22 mouse cellular contexts compared by ENCODE assay signal in the genomic region with DNA sequence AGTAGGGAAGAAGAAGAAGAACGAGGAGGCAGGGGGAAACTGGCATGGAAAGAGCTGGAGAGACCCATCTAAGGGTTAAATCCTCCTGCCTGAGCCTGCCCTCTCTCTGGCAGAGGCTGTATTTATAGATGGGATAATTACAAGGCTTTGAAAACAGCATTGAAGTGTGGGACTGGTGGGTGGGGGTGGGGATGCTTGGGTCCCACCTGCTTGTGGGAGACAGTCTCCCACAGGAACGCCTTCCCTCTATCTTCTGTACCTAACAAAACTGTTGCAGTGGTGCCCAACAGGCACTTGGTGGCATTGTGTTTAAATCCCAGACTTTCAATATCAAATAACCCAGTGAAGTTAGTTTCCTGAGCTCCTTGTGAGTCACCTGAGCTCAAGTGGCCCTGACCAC.
DNase-seq lines count a peak whose midpoint lies in the region; ATAC-seq and TF ChIP-seq lines count a peak whose summit lies in the region.
"Had no signal": no experiment of that assay in that cellular context is flagged by ENCODE, and none has a peak within 500 bp of the region (broad histone marks: within the 10 kb centered on the region; RNA-seq: fewer than 3 reads in every experiment).

No protein-coding gene starts in this region.

- H3K9me3 ChIP-seq in forebrain, embryonic 14.5 days (replicated peaks; ENCODE audit: control insufficient read depth, low read length): no peaks in the 10 kb centered on the region
- H3K9me3 ChIP-seq: embryonic facial prominence, embryonic 12.5 days; G1E; hindbrain, embryonic 13.5 days; neural tube, embryonic 15.5 days had no signal

- 21% methylated on average over 2 of the region's 2 CpGs for WGBS in forebrain, embryonic 14.5 days

- no peaks in the 10 kb centered on the region for H3K27me3 ChIP-seq in forebrain, embryonic 14.5 days (replicated peaks; ENCODE audit: control insufficient read depth, insufficient read depth, low read length)
- H3K27me3 ChIP-seq: embryonic facial prominence, embryonic 12.5 days; hindbrain, embryonic 13.5 days; neural tube, embryonic 15.5 days had no signal

- ATAC-seq in forebrain, embryonic 14.5 days: peak; percentile 83
- ATAC-seq: CD4-positive, CD25-positive, alpha-beta regulatory T cell, adult 4 months; intestine, embryonic 16.5 days had no signal

- H3K4me2 ChIP-seq in forebrain, embryonic 14.5 days (ENCODE audit: low read length): no peak overlapping the region
- H3K4me2 ChIP-seq: embryonic facial prominence, embryonic 12.5 days; hindbrain, embryonic 13.5 days; neural tube, embryonic 15.5 days had no signal

- intact Hi-C loops in gastrocnemius, postnatal 36 days (cut with DNase I): no loop called here

- peak; percentile 2 for DNase-seq in embryo, embryonic 11 days
- DNase-seq in embryo, embryonic 10.5 days (ENCODE audit: low spot score): no peak
- no peak for DNase-seq in layer of hippocampus, adult 2 months (ENCODE audit: low spot score in 2 of 2)
- DNase-seq in layer of hippocampus, postnatal 36 days: no peak
- peak; percentile 60 for DNase-seq in brain, adult 2 months (ENCODE audit: low read depth, low spot score)
- DNase-seq in forebrain, embryonic 14.5 days (ENCODE audit: low spot score): peak; percentile 70
- DNase-seq in thymus, postnatal 0 days (ENCODE audit: low spot score): no peak
- DNase-seq in gastrocnemius, postnatal 36 days: no peak
- DNase-seq: adrenal gland, postnatal 36 days; cerebellum, adult 9-11 months; gastrocnemius, postnatal 14 days; layer of hippocampus, adult 9-11 months; lung, adult 18-20 months; lung, postnatal 36 days had no signal

- H3K27ac ChIP-seq in layer of hippocampus, adult 2 months: peak overlapping the region; percentile 2; the same call in 1 of the 2 replicates
- H3K27ac ChIP-seq in forebrain, embryonic 14.5 days (ENCODE audit: low read depth, low read length): no peak overlapping the region
- H3K27ac ChIP-seq: embryonic facial prominence, embryonic 12.5 days; hindbrain, embryonic 13.5 days; midbrain, embryonic 10.5 days; neural tube, embryonic 15.5 days had no signal

- H3K36me3 ChIP-seq in forebrain, embryonic 14.5 days (ENCODE audit: control insufficient read depth, insufficient read depth, low read length): no peaks in the 10 kb centered on the region
- H3K36me3 ChIP-seq: embryonic facial prominence, embryonic 12.5 days; G1E; hindbrain, embryonic 13.5 days; midbrain, embryonic 10.5 days; neural tube, embryonic 15.5 days had no signal

- TF ChIP-seq CTCF in layer of hippocampus, adult 2 months (conservative IDR thresholded peaks at IDR 0.05): peak; percentile 60

- H3K4me1 ChIP-seq in forebrain, embryonic 14.5 days (ENCODE audit: control insufficient read depth, insufficient read depth, low read length): no peaks in the 10 kb centered on the region
- H3K4me1 ChIP-seq: embryonic facial prominence, embryonic 12.5 days; hindbrain, embryonic 13.5 days; neural tube, embryonic 15.5 days had no signal

- no peak overlapping the region for H3K9ac ChIP-seq in forebrain, embryonic 14.5 days (ENCODE audit: low read length)
- H3K9ac ChIP-seq: embryonic facial prominence, embryonic 12.5 days; hindbrain, embryonic 13.5 days; neural tube, embryonic 15.5 days had no signal

- no peak overlapping the region for H3K4me3 ChIP-seq in layer of hippocampus, adult 2 months
- H3K4me3 ChIP-seq in forebrain, embryonic 14.5 days (ENCODE audit: low read depth, low read length): no peak overlapping the region
- H3K4me3 ChIP-seq: embryonic facial prominence, embryonic 12.5 days; hindbrain, embryonic 13.5 days; midbrain, embryonic 10.5 days; myocyte; neural tube, embryonic 15.5 days had no signal

Comparison
In these comparisons a context has a peak if more than half of its experiments do, and no peak if none do; other contexts are left out.
1. DNase-seq: peak in embryo, embryonic 11 days (single experiment), brain, adult 2 months (single experiment) and forebrain, embryonic 14.5 days (single experiment); none in embryo, embryonic 10.5 days (single experiment), layer of hippocampus, adult 2 months (0 of 2), layer of hippocampus, postnatal 36 days (0 of 2), thymus, postnatal 0 days (single experiment) and gastrocnemius, postnatal 36 days (0 of 2).